Mouse (Mus musculus) brown adipose tissue, adult 24 weeks (tissue): ENCODE data around the gene Psph. TPM values are rescaled to one million over a fixed set of nuclear protein-coding genes. Genes with fewer than 3 reads are reported as not detected.
A peak's percentile ranks its signal among the peaks of the same experiment; 100 is the strongest.

Source experiments
- H3K27ac ChIP-seq: fragments of 200-500 bp; replicated peaks from 2 replicates; pipeline ENCODE4 v1.5.1; 2012; ENCODE audit warnings: low read depth, mild to moderate bottlenecking, low read length
- H3K4me1 ChIP-seq: fragments of 200-500 bp; 2 replicates; pipeline ENCODE4 v1.6.1; 2012; ENCODE audit warnings: low read length, mixed read lengths; ENCODE audit not compliant: control insufficient read depth, insufficient read depth, insufficient read length
- H3K4me3 ChIP-seq: fragments of 200-500 bp; 2 replicates; pipeline ENCODE4 v1.5.1; 2012; ENCODE audit warnings: low read depth, mild to moderate bottlenecking, low read length, moderate library complexity; ENCODE audit not compliant: insufficient read depth
- polyA plus RNA-seq: library from polyadenylated mRNA; stranded (reverse); fragments of >200 nt; gene quantifications from 2 replicates; pipeline ENCODE4 v1.2.4, GENCODE M21; 2012; ENCODE audit not compliant: missing spikeins, insufficient read depth, insufficient read length

Psph gene
- polyA plus RNA-seq, 1 experiment = 46.7 TPM

GRCm38 (mm10) chr5:129761865-129762540 is 25.2 kb downstream of the Psph start:
- Histone ChIP-seq H3K27ac (no peak overlapping the region), H3K4me1 (peaks cover 2% of the 10 kb centered on the region; the same call in 1 of the 2 replicates), H3K4me3 (no peak overlapping the region)

DNA sequence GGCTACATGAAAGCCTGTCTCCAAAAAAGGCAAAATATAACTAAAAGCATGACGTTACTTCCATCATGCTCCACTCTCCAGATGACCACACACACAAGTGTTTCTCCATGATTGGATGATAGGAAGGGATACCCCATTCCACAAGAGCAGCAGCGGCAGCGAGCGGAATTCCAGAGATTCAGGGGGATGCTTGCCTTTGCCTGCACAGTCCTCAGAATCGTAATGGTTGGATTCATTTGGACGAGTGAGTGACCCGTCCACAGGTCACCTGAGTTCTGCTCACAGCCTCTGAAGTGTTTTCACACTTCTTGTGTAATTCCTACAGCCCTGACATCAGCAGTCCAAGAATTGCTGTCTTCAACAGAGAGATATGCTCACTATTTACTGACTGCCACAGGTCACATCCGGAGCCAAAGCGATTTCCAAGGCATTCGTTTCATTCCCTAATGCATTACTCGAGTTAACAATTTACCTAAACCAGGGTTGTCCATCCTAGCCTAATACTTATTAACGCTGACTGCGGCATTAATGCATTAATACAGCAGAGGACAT is 27.2 kb downstream of the Psph start:
- Histone ChIP-seq H3K4me3 (no peak overlapping the region), H3K4me1 (peaks cover 2% of the 10 kb centered on the region; the same call in 1 of the 2 replicates), H3K27ac (no peak overlapping the region)

DNA sequence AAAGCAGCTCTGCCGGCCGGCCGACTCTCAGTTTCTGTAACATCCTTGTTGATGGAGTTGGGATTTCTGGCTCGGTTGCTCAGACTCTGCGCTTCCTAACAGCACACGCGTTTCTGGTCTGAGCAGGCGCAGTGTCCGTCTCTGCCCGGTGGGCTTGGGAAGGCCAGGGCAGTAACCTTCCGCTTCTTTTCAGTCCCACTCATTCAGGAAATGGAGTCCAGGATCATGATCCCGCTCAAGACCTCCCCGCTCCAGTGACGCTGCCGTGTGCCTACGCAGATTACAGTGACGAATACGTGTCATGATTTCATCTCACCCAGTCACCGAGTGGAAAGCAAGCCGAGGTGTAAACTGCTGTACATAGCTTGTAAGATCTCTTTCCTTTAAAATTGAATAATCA is 30.4 kb downstream of the Psph start:
- Histone ChIP-seq H3K4me3 (no peak overlapping the region), H3K4me1 (peaks cover 2% of the 10 kb centered on the region; the same call in 1 of the 2 replicates), H3K27ac (no peak overlapping the region)

DNA sequence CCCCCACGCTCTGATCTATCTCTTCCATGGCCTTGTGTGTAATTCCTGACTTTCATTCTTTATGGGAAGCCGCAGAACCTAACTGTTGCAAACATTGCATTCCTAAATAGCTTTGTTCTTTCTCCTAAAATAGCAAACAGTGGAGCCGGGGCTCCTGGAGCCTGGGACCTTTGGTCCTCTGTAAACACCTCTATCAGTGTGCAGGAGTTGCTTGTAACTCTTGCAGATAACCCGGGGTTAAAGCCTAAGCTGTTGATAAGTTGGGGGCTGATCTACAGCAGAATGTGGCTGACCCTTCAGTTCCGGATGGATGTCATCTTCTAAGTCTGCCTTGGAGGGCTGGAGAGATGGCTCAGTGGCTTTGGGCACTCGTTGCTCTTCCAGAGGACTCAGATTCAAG is 43.2 kb downstream of the Psph start:
- H3K4me1 ChIP-seq = no peaks in the 10 kb centered on the region
- H3K4me3 ChIP-seq = no peak overlapping the region
- H3K27ac ChIP-seq = no peak overlapping the region

- H3K4me1 ChIP-seq = no peaks in the 10 kb centered on the region
- no peak overlapping the region for H3K4me3 ChIP-seq
- no peak overlapping the region for H3K27ac ChIP-seq
These were observed 44.3 kb downstream of the Psph start for GRCm38 (mm10) chr5:129742903-129743488.

- H3K27ac ChIP-seq = no peak overlapping the region
- no peak overlapping the region for H3K4me3 ChIP-seq
- H3K4me1 ChIP-seq = no peaks in the 10 kb centered on the region
These were observed 46.3 kb downstream of the Psph start for GRCm38 (mm10) chr5:129740976-129741375.

DNA sequence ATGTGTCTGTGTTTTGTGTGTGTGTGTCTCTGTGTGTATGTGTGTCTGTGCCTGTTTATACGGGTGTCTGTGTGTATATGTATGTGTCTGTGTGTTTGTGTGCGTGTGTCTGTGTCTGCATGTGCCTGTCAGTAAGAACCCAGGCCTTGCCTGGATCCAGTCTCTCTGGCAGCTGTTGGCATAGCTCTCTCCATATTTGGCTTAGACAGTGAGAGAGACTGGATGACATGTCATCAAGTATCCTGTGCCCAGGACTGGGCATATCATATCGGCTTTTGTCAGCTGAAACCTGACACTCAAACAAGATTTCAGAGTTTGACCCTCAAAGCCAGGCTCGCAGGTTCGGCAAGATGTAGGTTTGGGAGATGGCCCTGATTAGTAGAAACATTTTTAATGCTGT is 56.2 kb downstream of the Psph start:
- Histone ChIP-seq H3K27ac (no peak overlapping the region), H3K4me3 (no peak overlapping the region), H3K4me1 (peaks cover 13% of the 10 kb centered on the region; the same call in 1 of the 2 replicates)

GRCm38 (mm10) chr5:129730344-129730743 is 56.9 kb downstream of the Psph start:
- peaks cover 13% of the 10 kb centered on the region; the same call in 1 of the 2 replicates for H3K4me1 ChIP-seq
- H3K4me3 ChIP-seq = no peak overlapping the region
- H3K27ac ChIP-seq = no peak overlapping the region

GRCm38 (mm10) chr5:129729286-129729685 is 58.0 kb downstream of the Psph start:
- Histone ChIP-seq H3K4me3 (no peak overlapping the region), H3K27ac (no peak overlapping the region), H3K4me1 (peaks cover 14% of the 10 kb centered on the region; the same call in 1 of the 2 replicates)

DNA sequence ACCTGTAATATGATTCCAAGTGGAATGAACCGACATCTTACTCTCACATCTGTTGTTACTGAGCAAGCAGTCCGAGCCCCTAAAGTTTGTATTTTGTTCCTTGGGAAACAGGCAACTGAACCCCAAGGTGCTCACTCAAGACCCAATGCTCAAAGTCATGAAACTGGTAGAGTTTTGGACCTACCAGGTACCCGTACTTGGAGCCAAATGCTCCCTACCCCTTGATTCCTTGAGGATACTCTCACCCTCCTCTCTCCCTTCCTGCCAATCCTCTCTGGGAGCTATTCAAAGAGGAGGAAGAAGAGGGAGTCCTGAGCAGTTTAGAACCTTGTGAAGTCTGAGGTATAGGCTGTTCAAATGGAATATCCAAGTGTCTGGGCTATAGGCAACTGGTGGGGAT is 60.5 kb downstream of the Psph start:
- Histone ChIP-seq H3K4me3 (peak overlapping the region; percentile 89; the same call in 1 of the 2 replicates), H3K27ac (no peak overlapping the region), H3K4me1 (peaks cover 19% of the 10 kb centered on the region; the same call in 1 of the 2 replicates)

- peak overlapping the region; percentile 97 for H3K27ac ChIP-seq
- H3K4me1 ChIP-seq = peaks cover 19% of the 10 kb centered on the region; the same call in 1 of the 2 replicates
- H3K4me3 ChIP-seq = peak overlapping the region; percentile 89
These were observed 61.4 kb downstream of the Psph start for GRCm38 (mm10) chr5:129725774-129726392.

- Histone ChIP-seq H3K4me3 (peak within 1 kb of the TSS; percentile 89), H3K27ac (peak within 1 kb of the TSS; percentile 97), H3K4me1 (peaks cover 15% of the 10 kb centered on the region; the same call in 1 of the 2 replicates)
These were observed 62.1 kb downstream of the Psph start, which contains the start of gene Nipsnap2 for GRCm38 (mm10) chr5:129724834-129725773. Gene Nipsnap2, plus strand, starts transcription at chr5:129725063.

- peak overlapping the region; percentile 83 for H3K27ac ChIP-seq
- H3K4me3 ChIP-seq = peak overlapping the region; percentile 89
- peaks cover 8% of the 10 kb centered on the region; the same call in 1 of the 2 replicates for H3K4me1 ChIP-seq
These were observed 63.0 kb downstream of the Psph start for GRCm38 (mm10) chr5:129724268-129724667.

DNA sequence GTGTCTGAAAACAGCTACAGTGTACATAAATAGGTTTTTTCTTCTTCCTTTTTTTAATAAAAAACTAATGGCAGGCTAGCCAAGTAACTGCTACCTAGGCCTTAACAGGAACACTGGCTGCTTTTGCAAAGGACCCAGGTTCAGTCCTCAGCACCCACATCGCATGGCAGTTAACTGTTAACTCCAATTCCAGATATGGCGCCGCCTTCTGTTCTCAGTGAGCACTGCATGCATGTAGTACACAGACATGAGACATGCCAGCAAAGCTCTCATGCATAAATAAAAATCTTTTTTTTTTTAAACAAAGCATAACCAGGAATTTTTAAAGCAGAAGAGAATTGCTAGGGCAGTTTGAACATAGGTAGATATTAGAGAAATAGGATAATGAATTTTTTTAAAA is 67.1 kb downstream of the Psph start:
- no peak overlapping the region for H3K27ac ChIP-seq
- H3K4me1 ChIP-seq = peaks cover 6% of the 10 kb centered on the region; the same call in 1 of the 2 replicates
- H3K4me3 ChIP-seq = no peak overlapping the region
